Mouse (Mus musculus) small intestine, adult 2 months (tissue): ENCODE data around the gene Galnt14. TPM values are rescaled to one million over a fixed set of nuclear protein-coding genes. Genes with fewer than 3 reads are reported as not detected.
A peak's percentile ranks its signal among the peaks of the same experiment; 100 is the strongest.

Experiments
- H3K27ac ChIP-seq: fragments of 200-500 bp; 2 replicates; pipeline ENCODE4 v1.5.1; 2012; ENCODE audit warnings: low read depth, low read length, control low read depth, inconsistent platforms; ENCODE audit not compliant: insufficient read depth
- H3K27me3 ChIP-seq: fragments of 200-500 bp; 2 replicates; pipeline ENCODE4 v1.6.1; 2012; ENCODE audit warnings: mild to moderate bottlenecking, moderate library complexity, low read length, inconsistent platforms; ENCODE audit not compliant: control insufficient read depth, insufficient read depth
- H3K36me3 ChIP-seq: fragments of 200-500 bp; 2 replicates; pipeline ENCODE4 v1.6.1; 2012; ENCODE audit warnings: mild to moderate bottlenecking, low read length, control low read depth, inconsistent platforms; ENCODE audit not compliant: control insufficient read depth, insufficient read depth
- H3K4me1 ChIP-seq: fragments of 200-500 bp; 2 replicates; pipeline ENCODE4 v1.6.1; 2012; ENCODE audit warnings: low read length, inconsistent platforms, mixed read lengths; ENCODE audit not compliant: control insufficient read depth, insufficient read depth, insufficient read length
- H3K4me3 ChIP-seq: fragments of 200-500 bp; 2 replicates; pipeline ENCODE4 v1.5.1; 2012; ENCODE audit warnings: low read depth, mild to moderate bottlenecking, control low read depth, inconsistent platforms, low read length, moderate library complexity
- CTCF ChIP-seq: fragments of 200-500 bp; IDR thresholded peaks from 2 replicates; pipeline ENCODE4 v1.5.1; 2012; ENCODE audit warnings: low read depth, mild to moderate bottlenecking, control low read depth, inconsistent platforms, low read length, moderate library complexity, mixed read lengths; ENCODE audit not compliant: insufficient replicate concordance, insufficient read length; ENCODE audit errors: extremely low read depth
- POLR2A ChIP-seq: fragments of 200-500 bp; IDR thresholded peaks from 2 replicates; pipeline ENCODE4 v1.6.1; 2012; ENCODE audit warnings: low read depth, mild to moderate bottlenecking, control low read depth, inconsistent platforms, low read length, moderate library complexity
- WGBS: fragments of 180-500 bp; shearing (Covaris S2); methylation state at CpG from one replicate; pipeline ENCODE4 v1.1.7; 2018; 5-methylcytosine and 5-hydroxymethylcytosine counted together
- polyA plus RNA-seq: library from polyadenylated mRNA; depleted of rRNA; stranded (reverse); fragments of >200 nt; gene quantifications from 2 replicates; pipeline ENCODE4 v1.2.3, GENCODE M21; 2012; rRNA removed

Gene Galnt14
- 0.06 TPM in 1 of 2 replicates, not detected in the other for polyA plus RNA-seq

DNA sequence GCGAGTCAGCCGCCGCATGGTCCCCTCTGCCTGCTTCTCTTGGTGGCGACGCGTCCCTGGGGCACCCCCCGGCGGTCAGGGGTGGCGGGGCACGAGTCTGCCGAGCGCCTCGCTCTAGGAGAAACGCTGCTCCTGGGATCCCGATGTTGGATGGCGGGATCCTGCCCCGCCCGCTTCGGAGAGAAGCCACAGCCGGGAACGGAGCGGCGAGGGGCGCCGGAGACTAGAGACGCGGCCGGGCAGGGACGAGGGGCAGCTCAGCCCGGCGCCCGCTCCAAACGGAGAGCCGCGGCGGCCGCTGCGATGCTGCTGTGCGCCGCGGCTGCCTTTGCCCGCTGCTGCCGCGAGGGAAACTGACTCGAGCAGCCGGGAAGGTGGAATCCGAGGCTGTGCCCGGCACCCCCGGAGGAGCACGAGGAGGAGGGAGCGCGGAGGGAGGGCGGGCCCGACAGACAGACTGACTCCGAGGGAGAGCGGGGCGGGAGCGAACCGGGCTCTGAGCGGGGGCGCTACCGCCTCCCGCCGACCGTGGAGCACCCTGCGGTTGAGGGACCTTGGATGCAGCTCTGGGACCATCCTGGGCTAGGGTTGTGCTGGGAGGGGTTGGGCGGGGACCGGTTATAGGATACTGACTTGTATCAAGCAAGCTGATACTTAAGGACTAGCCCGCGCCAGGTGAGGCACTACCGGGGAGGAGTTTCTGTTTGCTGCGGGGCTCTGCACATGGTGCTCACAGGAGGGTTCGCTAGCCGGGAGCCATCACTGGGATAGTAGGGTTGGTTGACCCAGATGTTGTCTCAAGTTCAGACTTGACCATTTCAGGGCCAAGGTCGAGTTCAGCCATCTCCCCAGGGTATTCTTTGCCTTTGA lies at the start of gene Galnt14:
Gene Galnt14, minus strand, starts transcription at position 412 of the 870 bp plus-strand sequence.
- no peak within 1 kb of the TSS for H3K27ac ChIP-seq
- peaks cover 15% of the 10 kb centered on the region for H3K27me3 ChIP-seq
- 2% methylated on average over 75 of the region's 75 CpGs for WGBS
- peak within 1 kb of the TSS; percentile 40 for H3K4me3 ChIP-seq
- TF ChIP-seq POLR2A (no peak), CTCF (no peak)
- H3K4me1 ChIP-seq, result no peaks in the 10 kb centered on the region; the same call in 1 of the 2 replicates
- H3K36me3 ChIP-seq, result no peaks in the 10 kb centered on the region

DNA sequence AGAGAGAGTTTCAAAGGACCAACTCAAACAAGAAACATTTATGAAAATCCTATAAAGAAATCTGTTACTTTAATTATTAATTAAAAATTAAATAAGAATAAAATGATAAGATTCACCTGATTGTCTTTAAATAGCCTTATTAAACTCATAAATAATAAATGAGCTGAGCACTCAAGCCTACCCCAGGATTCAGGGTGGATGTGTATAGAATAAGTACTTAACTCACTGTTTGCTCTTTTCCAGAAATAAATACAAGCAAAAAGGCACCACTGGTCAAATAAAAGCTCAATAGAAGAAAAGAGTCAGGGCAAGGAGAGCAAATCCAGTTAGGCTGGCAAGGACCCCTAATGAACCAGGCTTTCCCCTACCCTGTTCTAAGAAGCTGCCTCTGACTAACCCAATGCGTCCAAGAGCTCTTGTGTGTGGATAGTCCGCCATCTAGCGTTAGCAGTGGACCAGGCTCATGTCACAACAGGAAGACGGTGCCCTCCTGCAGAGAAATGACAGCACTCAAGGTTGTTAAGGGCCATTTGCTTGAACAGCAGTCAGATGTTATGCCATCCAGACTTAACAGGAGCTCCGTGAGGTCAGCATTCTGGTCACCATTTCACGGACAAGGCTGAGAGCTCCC lies 33.5 kb upstream of the Galnt14 start:
- Histone ChIP-seq H3K4me1 (no peaks in the 10 kb centered on the region), H3K36me3 (no peaks in the 10 kb centered on the region), H3K4me3 (no peak overlapping the region), H3K27me3 (no peaks in the 10 kb centered on the region), H3K27ac (no peak overlapping the region)
- 5% methylated on average over 6 of the region's 6 CpGs for WGBS
- TF ChIP-seq POLR2A (no peak), CTCF (peak; percentile 81; the same call in 1 of the 2 replicates)

DNA sequence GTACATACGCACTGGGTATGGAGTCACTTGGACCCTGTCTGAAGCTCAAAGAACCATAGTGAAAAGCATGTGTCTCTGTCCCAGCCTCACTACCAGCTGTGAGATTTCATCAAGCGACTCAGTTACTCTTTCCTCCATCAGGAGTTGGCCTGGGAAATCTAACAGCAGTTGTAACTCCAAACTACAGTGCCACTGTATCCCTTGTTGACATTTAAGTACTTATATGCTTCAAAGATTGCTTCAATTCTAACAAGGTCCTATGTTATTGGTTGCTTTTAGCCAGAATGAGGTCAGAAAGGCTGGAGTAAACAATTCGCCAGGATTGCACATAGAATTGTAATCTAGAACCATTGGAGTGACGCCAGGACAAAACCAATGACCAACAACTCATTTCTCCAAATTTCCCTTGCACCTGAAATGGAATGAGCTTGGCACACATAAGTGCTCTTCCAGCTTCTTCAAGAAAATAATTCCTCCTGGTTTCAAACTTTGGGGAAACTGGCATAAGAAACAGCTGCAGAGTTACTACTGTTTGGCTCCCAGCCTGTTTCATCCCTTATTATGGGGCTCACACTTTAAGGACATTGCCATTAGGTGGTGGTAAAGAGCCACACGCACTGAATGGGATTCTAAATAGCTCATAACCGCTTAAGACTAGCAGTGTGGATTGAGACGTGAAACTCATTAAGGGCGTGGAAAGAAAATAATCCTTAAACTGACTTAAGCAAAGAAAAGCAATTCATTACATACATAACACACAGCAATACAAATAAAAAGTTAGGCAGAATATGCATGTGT lies 13.8 kb upstream of the Galnt14 start:
- Histone ChIP-seq H3K36me3 (no peaks in the 10 kb centered on the region), H3K4me3 (no peak overlapping the region), H3K4me1 (no peaks in the 10 kb centered on the region), H3K27me3 (no peaks in the 10 kb centered on the region), H3K27ac (no peak overlapping the region)
- TF ChIP-seq POLR2A (no peak), CTCF (no peak)
- WGBS, result 49% methylated on average over 8 of the region's 8 CpGs

- Histone ChIP-seq H3K4me3 (no peak overlapping the region), H3K27ac (no peak overlapping the region), H3K36me3 (no peaks in the 10 kb centered on the region), H3K4me1 (no peaks in the 10 kb centered on the region), H3K27me3 (no peaks in the 10 kb centered on the region)
- TF ChIP-seq POLR2A, result no peak
- TF ChIP-seq CTCF, result no peak
- WGBS, result 78% methylated on average over 2 of the region's 2 CpGs
These were observed 8.9 kb upstream of the Galnt14 start for GRCm38 (mm10) chr17:73719021-73719748.

DNA sequence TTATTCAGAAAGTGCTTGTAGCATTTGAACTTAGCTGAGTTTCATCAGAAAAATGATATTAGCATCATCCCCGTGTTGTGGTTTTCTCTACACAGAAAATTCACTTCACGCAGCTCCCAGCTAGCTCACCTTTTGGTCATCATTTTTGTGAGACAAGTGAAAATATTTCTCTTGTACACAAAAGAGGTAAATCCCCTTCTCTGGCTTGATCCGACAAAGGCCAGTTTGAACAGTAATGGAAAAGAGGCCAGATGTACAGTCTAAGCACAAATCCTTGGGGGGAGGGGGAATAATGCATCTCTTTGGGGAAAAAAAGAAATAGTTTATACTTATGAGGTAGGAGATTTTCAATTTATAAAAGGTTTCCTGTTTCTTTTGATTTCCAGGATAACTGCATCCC lies 6.4 kb upstream of the Galnt14 start:
- H3K4me1 ChIP-seq, result no peaks in the 10 kb centered on the region
- no peak overlapping the region for H3K27ac ChIP-seq
- no peaks in the 10 kb centered on the region for H3K27me3 ChIP-seq
- WGBS, result 71% methylated on average over 3 of the region's 3 CpGs
- no peaks in the 10 kb centered on the region for H3K36me3 ChIP-seq
- H3K4me3 ChIP-seq, result no peak overlapping the region
- no peak for TF ChIP-seq POLR2A
- TF ChIP-seq CTCF, result no peak

DNA sequence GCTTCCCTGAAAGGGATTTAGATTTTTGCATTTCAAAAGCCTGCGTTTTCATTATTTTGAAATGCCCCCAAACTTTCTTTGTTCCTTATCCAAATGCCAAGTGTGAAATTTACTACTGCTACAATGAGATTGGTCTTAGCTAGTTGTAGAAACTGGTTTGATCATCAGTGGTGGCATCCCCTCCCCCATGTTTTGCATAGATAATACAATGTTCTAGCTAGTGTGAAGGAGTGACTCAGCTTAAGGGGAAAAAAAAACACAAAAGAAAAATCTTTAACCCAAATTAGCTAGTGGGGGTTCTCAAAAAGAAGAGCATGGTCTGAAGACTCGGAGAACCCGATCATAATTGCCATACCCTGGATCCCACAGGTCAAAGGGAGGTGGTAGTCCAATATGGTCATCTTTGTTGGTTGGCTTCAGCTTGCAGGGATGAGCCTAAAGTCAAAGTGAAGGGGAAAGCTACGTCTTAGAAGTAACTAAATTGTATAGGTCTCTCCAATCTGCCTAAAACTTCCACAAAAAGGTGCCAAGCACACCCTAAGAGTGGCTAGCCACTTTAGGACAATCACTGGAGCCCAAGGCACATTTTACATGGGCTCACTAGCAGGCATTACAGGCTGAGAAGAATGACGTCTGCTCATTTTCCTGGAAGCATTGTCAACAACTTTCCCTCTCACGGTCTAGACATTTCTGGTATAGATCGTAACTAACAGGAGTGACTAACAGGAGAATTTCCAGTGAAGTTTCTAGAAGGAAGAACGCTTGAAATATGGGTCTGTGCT lies 4.4 kb upstream of the Galnt14 start:
- Histone ChIP-seq H3K4me1 (no peaks in the 10 kb centered on the region; the same call in 1 of the 2 replicates), H3K27ac (no peak overlapping the region), H3K4me3 (no peak overlapping the region), H3K27me3 (peaks cover 11% of the 10 kb centered on the region), H3K36me3 (no peaks in the 10 kb centered on the region)
- no peak for TF ChIP-seq CTCF
- TF ChIP-seq POLR2A, result no peak
- 76% methylated on average over 8 of the region's 8 CpGs for WGBS
